Comparison of ENCODE assay signal across 22 mouse cellular contexts in the genomic region with DNA sequence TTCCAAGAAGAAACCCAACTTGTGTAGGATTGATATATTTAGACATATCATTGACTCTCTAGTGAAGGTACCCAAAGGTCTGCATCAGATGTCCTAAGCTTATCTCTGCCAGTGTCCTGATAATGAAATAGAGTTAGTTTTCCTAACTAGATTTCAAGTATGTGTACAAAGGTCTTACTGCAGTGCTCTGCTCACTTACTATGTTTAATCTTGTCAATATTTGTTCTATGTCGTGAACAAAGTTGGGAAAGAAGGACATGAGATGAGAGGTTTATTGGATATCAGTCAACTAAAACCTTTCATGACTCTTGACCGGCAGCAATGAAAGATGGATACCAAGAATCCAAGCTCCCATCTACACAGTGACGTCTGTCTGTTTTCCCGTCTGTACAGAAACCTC.
DNase-seq lines count a peak whose midpoint lies in the region; ATAC-seq and TF ChIP-seq lines count a peak whose summit lies in the region.
"Had no signal": no experiment of that assay in that cellular context is flagged by ENCODE, and none has a peak within 500 bp of the region (broad histone marks: within the 10 kb centered on the region; RNA-seq: fewer than 3 reads in every experiment).

No protein-coding gene starts in this region.

- no peak for TF ChIP-seq EP300 in lung, postnatal 0 days (IDR thresholded peaks at IDR 0.05)

- H3K4me2 ChIP-seq in liver, embryonic 13.5 days: no peak overlapping the region
- no peak overlapping the region for H3K4me2 ChIP-seq in liver, embryonic 12.5 days
- H3K4me2 ChIP-seq in liver, embryonic 15.5 days: no peak overlapping the region
- no peak overlapping the region for H3K4me2 ChIP-seq in liver, embryonic 16.5 days (ENCODE audit: low read depth, low read length)
- no peak overlapping the region for H3K4me2 ChIP-seq in lung, postnatal 0 days (replicated peaks; ENCODE audit: low read depth, low read length)
- H3K4me2 ChIP-seq: embryonic facial prominence, embryonic 13.5 days; embryonic facial prominence, embryonic 15.5 days; forebrain, embryonic 12.5 days had no signal

- WGBS in liver, embryonic 13.5 days (ENCODE audit: insufficient replicate concordance): 62% methylated on average over 4 of the region's 4 CpGs
- 64% methylated on average over 4 of the region's 4 CpGs for WGBS in liver, embryonic 12.5 days (ENCODE audit: insufficient replicate concordance)
- WGBS in liver, embryonic 15.5 days (ENCODE audit: insufficient replicate concordance): 63% methylated on average over 4 of the region's 4 CpGs
- 58% methylated on average over 4 of the region's 4 CpGs for WGBS in liver, embryonic 16.5 days (ENCODE audit: insufficient replicate concordance)
- WGBS in lung, postnatal 0 days: 58% methylated on average over 4 of the region's 4 CpGs

- peak; percentile 54; the same call in 1 of the 2 replicates for ATAC-seq in liver, embryonic 13.5 days (ENCODE audit: low read depth)
- ATAC-seq in liver, embryonic 12.5 days: no peak
- peak; percentile 70 for ATAC-seq in liver, embryonic 15.5 days (ENCODE audit: insufficient read depth)
- ATAC-seq in liver, embryonic 16.5 days (ENCODE audit: low read depth): peak; percentile 83
- ATAC-seq in megakaryocyte, adult 5-6 weeks (ENCODE audit: poor library complexity, severe bottlenecking): no peak
- no peak for ATAC-seq in lung, postnatal 0 days
- ATAC-seq: forebrain, embryonic 14.5 days had no signal

- H3K27me3 ChIP-seq in liver, embryonic 13.5 days: no peaks in the 10 kb centered on the region
- no peaks in the 10 kb centered on the region for H3K27me3 ChIP-seq in liver, embryonic 12.5 days (replicated peaks)
- H3K27me3 ChIP-seq in liver, embryonic 15.5 days: no peaks in the 10 kb centered on the region
- H3K27me3 ChIP-seq in liver, embryonic 16.5 days (ENCODE audit: control insufficient read depth, insufficient read depth, low read depth, low read length): no peaks in the 10 kb centered on the region
- no peaks in the 10 kb centered on the region for H3K27me3 ChIP-seq in lung, postnatal 0 days (replicated peaks; ENCODE audit: insufficient read depth, low read length)
- H3K27me3 ChIP-seq: embryonic facial prominence, embryonic 13.5 days; embryonic facial prominence, embryonic 15.5 days; forebrain, embryonic 12.5 days had no signal

- no peak overlapping the region for H3K9ac ChIP-seq in liver, embryonic 13.5 days
- no peak overlapping the region for H3K9ac ChIP-seq in liver, embryonic 12.5 days
- no peak overlapping the region for H3K9ac ChIP-seq in liver, embryonic 15.5 days
- H3K9ac ChIP-seq in liver, embryonic 16.5 days (ENCODE audit: low read depth, low read length): no peak overlapping the region
- H3K9ac ChIP-seq in lung, postnatal 0 days (replicated peaks; ENCODE audit: low read depth): no peak overlapping the region
- H3K9ac ChIP-seq: embryonic facial prominence, embryonic 13.5 days; embryonic facial prominence, embryonic 15.5 days; forebrain, embryonic 12.5 days had no signal

- H3K4me3 ChIP-seq in liver, embryonic 13.5 days (replicated peaks): no peak overlapping the region
- no peak overlapping the region for H3K4me3 ChIP-seq in liver, embryonic 12.5 days
- no peak overlapping the region for H3K4me3 ChIP-seq in liver, embryonic 15.5 days (replicated peaks)
- H3K4me3 ChIP-seq in liver, embryonic 16.5 days (ENCODE audit: low read depth, low read length): no peak overlapping the region
- H3K4me3 ChIP-seq in lung, postnatal 0 days (ENCODE audit: low read depth, low read length): no peak overlapping the region
- H3K4me3 ChIP-seq: embryonic facial prominence, embryonic 13.5 days; embryonic facial prominence, embryonic 15.5 days; erythroblast, embryonic 14.5 days; forebrain, embryonic 10.5 days; forebrain, embryonic 12.5 days had no signal

- no peaks in the 10 kb centered on the region for H3K4me1 ChIP-seq in liver, embryonic 13.5 days (replicated peaks)
- no peaks in the 10 kb centered on the region for H3K4me1 ChIP-seq in liver, embryonic 12.5 days
- H3K4me1 ChIP-seq in liver, embryonic 15.5 days (replicated peaks): no peaks in the 10 kb centered on the region
- H3K4me1 ChIP-seq in liver, embryonic 16.5 days (ENCODE audit: control insufficient read depth, low read depth, low read length): no peaks in the 10 kb centered on the region
- no peaks in the 10 kb centered on the region for H3K4me1 ChIP-seq in lung, postnatal 0 days (ENCODE audit: insufficient read depth, low read depth, low read length)
- H3K4me1 ChIP-seq: embryonic facial prominence, embryonic 13.5 days; forebrain, embryonic 10.5 days; forebrain, embryonic 12.5 days had no signal

- no peak overlapping the region for H3K27ac ChIP-seq in liver, embryonic 13.5 days
- no peak overlapping the region for H3K27ac ChIP-seq in liver, embryonic 12.5 days
- no peak overlapping the region for H3K27ac ChIP-seq in liver, embryonic 15.5 days (replicated peaks)
- H3K27ac ChIP-seq in liver, embryonic 16.5 days (ENCODE audit: low read length): no peak overlapping the region
- H3K27ac ChIP-seq in lung, postnatal 0 days (ENCODE audit: low read length): no peak overlapping the region
- H3K27ac ChIP-seq: embryonic facial prominence, embryonic 13.5 days; embryonic facial prominence, embryonic 15.5 days; forebrain, embryonic 10.5 days; forebrain, embryonic 12.5 days had no signal

- TF ChIP-seq CTCF in lung, postnatal 0 days (IDR thresholded peaks at IDR 0.05): no peak

- H3K9me3 ChIP-seq in liver, embryonic 13.5 days (replicated peaks): no peaks in the 10 kb centered on the region
- no peaks in the 10 kb centered on the region for H3K9me3 ChIP-seq in liver, embryonic 12.5 days (replicated peaks)
- H3K9me3 ChIP-seq in liver, embryonic 15.5 days (replicated peaks): no peaks in the 10 kb centered on the region
- no peaks in the 10 kb centered on the region for H3K9me3 ChIP-seq in liver, embryonic 16.5 days (replicated peaks; ENCODE audit: control insufficient read depth, low read length)
- no peaks in the 10 kb centered on the region for H3K9me3 ChIP-seq in lung, postnatal 0 days (ENCODE audit: low read length)
- H3K9me3 ChIP-seq: embryonic facial prominence, embryonic 13.5 days; embryonic facial prominence, embryonic 15.5 days; forebrain, embryonic 10.5 days; forebrain, embryonic 12.5 days had no signal

- H3K36me3 ChIP-seq in liver, embryonic 13.5 days: no peaks in the 10 kb centered on the region
- H3K36me3 ChIP-seq in liver, embryonic 12.5 days: no peaks in the 10 kb centered on the region
- H3K36me3 ChIP-seq in liver, embryonic 15.5 days (replicated peaks): no peaks in the 10 kb centered on the region
- no peaks in the 10 kb centered on the region for H3K36me3 ChIP-seq in liver, embryonic 16.5 days (ENCODE audit: control insufficient read depth, insufficient read depth)
- no peaks in the 10 kb centered on the region for H3K36me3 ChIP-seq in lung, postnatal 0 days (ENCODE audit: insufficient read depth, low read length)
- H3K36me3 ChIP-seq: embryonic facial prominence, embryonic 13.5 days; embryonic facial prominence, embryonic 15.5 days; forebrain, embryonic 10.5 days; forebrain, embryonic 12.5 days had no signal

- no peak for DNase-seq in liver, embryonic 13.5 days
- no peak for DNase-seq in lung, postnatal 0 days (ENCODE audit: low spot score)
- DNase-seq: adrenal gland, adult 2 months; adrenal gland, postnatal 10 days; adrenal gland, postnatal 25 days; cerebellum, adult 11 months; cerebellum, adult 18-20 months; cerebellum, adult 8-10 months; cerebellum, adult 9-11 months; cerebellum, postnatal 14 days; cerebellum, postnatal 36 days; embryo, embryonic 11 days had no signal

Comparison
In these comparisons a context has a peak if more than half of its experiments do, and no peak if none do; other contexts are left out.
1. ATAC-seq: peak in liver, embryonic 13.5 days (single experiment), liver, embryonic 15.5 days (single experiment) and liver, embryonic 16.5 days (single experiment); none in liver, embryonic 12.5 days (single experiment), megakaryocyte, adult 5-6 weeks (single experiment) and lung, postnatal 0 days (single experiment).